Mouse (Mus musculus) kidney, postnatal 36 days (tissue): ENCODE results near the gene Ccdc141.
A peak's percentile ranks its signal among the peaks of the same experiment; 100 is the strongest.
"Not testable (repeated sequence)": the region's sequence is repeated elsewhere in the genome, so short reads cannot be mapped to it uniquely, and the experiment has no call there.

Experiments
- DNase-seq, 2 experiments: peaks; one replicate each; pipeline ENCODE4 v3.0.0; 2021 to 2022; ENCODE audit warnings: mixed read lengths in 2 of 2

The Ccdc141 gene

GRCm38 (mm10) chr2:77042912-77043311 is 127.5 kb downstream of the Ccdc141 start:
- no peak for DNase-seq

- no peak for DNase-seq
Measured at GRCm38 (mm10) chr2:77039683-77040082, 130.8 kb downstream of the Ccdc141 start.

- no peak for DNase-seq
Measured at GRCm38 (mm10) chr2:77039281-77039680, 131.2 kb downstream of the Ccdc141 start.

- DNase-seq: no peak
Measured at GRCm38 (mm10) chr2:77037211-77037610, 133.2 kb downstream of the Ccdc141 start.

- no peak for DNase-seq
Measured at GRCm38 (mm10) chr2:77034112-77034511, 136.3 kb downstream of the Ccdc141 start.

- no peak for DNase-seq
Measured at GRCm38 (mm10) chr2:77033322-77034060, 136.9 kb downstream of the Ccdc141 start.

- DNase-seq: no peak
Measured at GRCm38 (mm10) chr2:77020649-77021048, 149.8 kb downstream of the Ccdc141 start.

GRCm38 (mm10) chr2:77017735-77018134 is 152.7 kb downstream of the Ccdc141 start:
- DNase-seq: no peak

GRCm38 (mm10) chr2:77013449-77013848 is 157.0 kb downstream of the Ccdc141 start:
- DNase-seq: not testable (repeated sequence)

GRCm38 (mm10) chr2:77011981-77012380 is 158.5 kb downstream of the Ccdc141 start:
- DNase-seq: no peak

GRCm38 (mm10) chr2:77007015-77007414 is 163.4 kb downstream of the Ccdc141 start:
- no peak for DNase-seq

GRCm38 (mm10) chr2:77003148-77003547 is 167.3 kb downstream of the Ccdc141 start:
- no peak for DNase-seq

GRCm38 (mm10) chr2:76998351-76998750 is 172.1 kb downstream of the Ccdc141 start:
- DNase-seq: no peak

GRCm38 (mm10) chr2:76992493-76993201 is 177.8 kb downstream of the Ccdc141 start:
- DNase-seq: no peak

GRCm38 (mm10) chr2:76987317-76987716 is 183.1 kb downstream of the Ccdc141 start:
- no peak for DNase-seq

GRCm38 (mm10) chr2:76984384-76984783 is 186.1 kb downstream of the Ccdc141 start:
- no peak for DNase-seq

- DNase-seq: no peak
Measured at GRCm38 (mm10) chr2:76983601-76984000, 186.8 kb downstream of the Ccdc141 start.

- no peak for DNase-seq
Measured at GRCm38 (mm10) chr2:76982391-76983145, 187.9 kb downstream of the Ccdc141 start, which contains the start of gene Ttn. TSS of gene Ttn (minus strand) at chr2:76982547.

- no peak for DNase-seq
Measured at GRCm38 (mm10) chr2:76981717-76982116, 188.7 kb downstream of the Ccdc141 start.

GRCm38 (mm10) chr2:76980146-76980545 is 190.3 kb downstream of the Ccdc141 start:
- DNase-seq: peak; percentile 72 to 79

- no peak for DNase-seq
Measured at GRCm38 (mm10) chr2:76977650-76978049, 192.8 kb downstream of the Ccdc141 start.

GRCm38 (mm10) chr2:76972051-76972450 is 198.4 kb downstream of the Ccdc141 start:
- no peak for DNase-seq

- no peak for DNase-seq
Measured at GRCm38 (mm10) chr2:76971069-76971468, 199.4 kb downstream of the Ccdc141 start.
